Mouse (Mus musculus) limb, embryonic 11.5 days (tissue): ENCODE results near the gene Nin. TPM values are rescaled to one million over a fixed set of nuclear protein-coding genes. Genes with fewer than 3 reads are reported as not detected.

Experiments
- ATAC-seq: fragments of 200-750 bp; cut with Nextera tagmentation; 2 replicates; pipeline ENCODE4 v1.8.0; 2017; ENCODE audit warnings: low read depth; ENCODE audit not compliant: insufficient number of reproducible peaks, low FRiP score, low TSS enrichment
- DNase-seq: peaks from one replicate; pipeline ENCODE4 v3.0.0-alpha.2; 2015; ENCODE audit warnings: low spot score
- H3K27ac ChIP-seq: fragments of 300-500 bp; sonication (generic); replicated peaks from 2 replicates; pipeline ENCODE4 v1.5.1; 2014; ENCODE audit warnings: low read depth, mild to moderate bottlenecking, low read length
- H3K27me3 ChIP-seq: fragments of 300-500 bp; sonication (generic); 2 replicates; pipeline ENCODE4 v1.6.1; 2014; ENCODE audit warnings: mild to moderate bottlenecking, low read length, mixed read lengths; ENCODE audit not compliant: control insufficient read depth, insufficient read depth
- H3K36me3 ChIP-seq: fragments of 300-500 bp; sonication (generic); 2 replicates; pipeline ENCODE4 v1.6.1; 2014; ENCODE audit warnings: mild to moderate bottlenecking, low read length, moderate library complexity, mixed read lengths; ENCODE audit not compliant: control insufficient read depth, insufficient read depth
- H3K4me1 ChIP-seq: fragments of 300-500 bp; sonication (generic); 2 replicates; pipeline ENCODE4 v1.6.1; 2014; ENCODE audit warnings: low read length, mixed read lengths; ENCODE audit not compliant: control insufficient read depth, insufficient read depth
- H3K4me2 ChIP-seq: fragments of 300-500 bp; sonication (generic); 2 replicates; pipeline ENCODE4 v1.6.1; 2014; ENCODE audit warnings: low read depth, mild to moderate bottlenecking, moderate library complexity; ENCODE audit not compliant: severe bottlenecking
- H3K4me3 ChIP-seq: fragments of 300-500 bp; sonication (generic); 2 replicates; pipeline ENCODE4 v1.5.1; 2014; ENCODE audit warnings: low read depth, low read length
- H3K9ac ChIP-seq: fragments of 300-500 bp; sonication (generic); 2 replicates; pipeline ENCODE4 v1.6.1; 2014; ENCODE audit warnings: mild to moderate bottlenecking, low read length
- H3K9me3 ChIP-seq: fragments of 300-500 bp; sonication (generic); 2 replicates; pipeline ENCODE4 v1.6.1; 2016; ENCODE audit warnings: low read length; ENCODE audit not compliant: control insufficient read depth
- WGBS: fragments of 180-500 bp; shearing (Covaris S2); extraction: QIAGEN DNeasy Blood & Tissue Kit; methylation state at CpG from one replicate; pipeline ENCODE4 v1.1.7; 2014; 5-methylcytosine and 5-hydroxymethylcytosine counted together
- polyA plus RNA-seq: library from polyadenylated mRNA; unstranded; fragments of >200 nt; fragmentation: Nextera tagmentation; extraction: Ambion mirVana; gene quantifications from 2 replicates; pipeline ENCODE4 v1.2.1, GENCODE M21; 2014

Nin gene
- polyA plus RNA-seq, 1 experiment from 2014 or later: 10.1 TPM

- DNase-seq (no peak), ATAC-seq (no peak)
- H3K9me3 ChIP-seq: no peaks in the 10 kb centered on the region
- H3K4me2 ChIP-seq: no peak overlapping the region
- H3K36me3 ChIP-seq: peaks cover 3% of the 10 kb centered on the region; the same call in 1 of the 2 replicates
- H3K4me3 ChIP-seq: no peak overlapping the region
- 79% methylated on average over 5 of the region's 5 CpGs for WGBS
- H3K4me1 ChIP-seq: no peaks in the 10 kb centered on the region
- H3K27ac ChIP-seq: no peak overlapping the region
- no peaks in the 10 kb centered on the region for H3K27me3 ChIP-seq
- no peak overlapping the region for H3K9ac ChIP-seq
These were observed 130.6 kb downstream of the Nin start for GRCm38 (mm10) chr12:69982874-69983273.

DNA sequence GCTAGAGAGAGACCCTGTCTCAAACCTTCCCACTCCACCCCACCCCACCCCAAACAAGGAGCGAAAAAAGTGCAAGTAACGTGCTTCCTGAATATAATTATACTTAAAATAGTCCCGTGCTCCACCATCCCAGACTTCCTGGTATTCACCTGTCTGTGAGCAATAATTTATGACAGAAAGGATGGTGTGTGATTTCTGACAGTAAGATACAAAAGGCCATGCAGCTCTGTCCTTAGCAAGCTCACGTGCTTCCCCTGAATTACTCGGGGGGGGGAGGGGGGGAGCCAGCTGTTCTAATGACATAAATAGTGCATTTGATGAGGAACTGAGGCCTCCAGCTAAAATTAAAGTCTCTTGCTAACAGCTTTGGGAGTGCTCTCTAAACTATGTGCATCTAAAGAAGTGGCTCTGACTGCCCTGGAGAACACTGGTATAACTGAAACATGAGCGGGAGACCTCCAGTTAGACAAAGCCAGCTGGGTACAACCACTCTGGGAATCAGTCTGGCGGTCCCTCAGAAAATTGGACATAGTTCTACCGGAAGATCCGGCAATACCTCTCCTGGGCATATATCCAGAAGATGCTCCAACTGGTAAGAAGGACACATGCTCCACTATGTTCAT is 136.0 kb downstream of the Nin start:
- no peak for DNase-seq
- WGBS: 75% methylated on average over 9 of the region's 9 CpGs
- Histone ChIP-seq H3K27me3 (no peaks in the 10 kb centered on the region), H3K9me3 (no peaks in the 10 kb centered on the region), H3K27ac (no peak overlapping the region), H3K4me1 (no peaks in the 10 kb centered on the region), H3K4me2 (no peak overlapping the region), H3K4me3 (no peak overlapping the region), H3K36me3 (no peaks in the 10 kb centered on the region; the same call in 1 of the 2 replicates), H3K9ac (no peak overlapping the region)
- no peak for ATAC-seq

GRCm38 (mm10) chr12:69976688-69977087 is 136.8 kb downstream of the Nin start:
- Histone ChIP-seq H3K36me3 (no peaks in the 10 kb centered on the region; the same call in 1 of the 2 replicates), H3K4me3 (no peak overlapping the region), H3K9me3 (no peaks in the 10 kb centered on the region), H3K4me1 (no peaks in the 10 kb centered on the region), H3K27me3 (no peaks in the 10 kb centered on the region), H3K27ac (no peak overlapping the region), H3K4me2 (no peak overlapping the region), H3K9ac (no peak overlapping the region)
- no peak for ATAC-seq
- no peak for DNase-seq
- 91% methylated on average over 6 of the region's 6 CpGs for WGBS

DNA sequence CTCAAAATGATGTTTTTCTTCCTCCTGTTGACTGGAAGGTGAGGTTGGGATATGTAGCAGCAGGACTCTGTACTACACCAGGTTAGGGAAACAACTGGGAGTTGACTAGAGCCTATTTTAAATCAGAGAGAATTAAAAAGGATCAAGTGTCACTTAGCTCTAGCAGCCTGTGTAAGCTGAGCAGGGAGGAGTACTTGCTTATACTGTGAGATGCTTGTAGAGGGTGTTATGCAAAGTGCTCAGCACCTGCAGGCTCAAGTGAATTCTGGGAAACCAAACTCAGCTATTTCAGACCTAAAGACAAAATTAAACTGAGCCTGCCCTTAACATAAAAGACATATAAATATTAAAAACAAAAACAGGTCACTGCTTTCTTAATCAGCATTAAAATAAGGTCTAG is 139.9 kb downstream of the Nin start:
- ATAC-seq (no peak), DNase-seq (no peak)
- Histone ChIP-seq H3K4me2 (no peak overlapping the region), H3K27me3 (no peaks in the 10 kb centered on the region), H3K4me3 (no peak overlapping the region), H3K9ac (no peak overlapping the region), H3K9me3 (no peaks in the 10 kb centered on the region), H3K4me1 (no peaks in the 10 kb centered on the region), H3K36me3 (no peaks in the 10 kb centered on the region; the same call in 1 of the 2 replicates), H3K27ac (no peak overlapping the region)

GRCm38 (mm10) chr12:69968154-69968553 is 145.4 kb downstream of the Nin start:
- no peak for DNase-seq
- Histone ChIP-seq H3K4me2 (no peak overlapping the region), H3K4me1 (no peaks in the 10 kb centered on the region), H3K4me3 (no peak overlapping the region), H3K27ac (no peak overlapping the region), H3K9ac (no peak overlapping the region), H3K9me3 (no peaks in the 10 kb centered on the region), H3K27me3 (no peaks in the 10 kb centered on the region), H3K36me3 (peaks cover 7% of the 10 kb centered on the region; the same call in 1 of the 2 replicates)
- ATAC-seq: no peak
- WGBS: 81% methylated on average over 5 of the region's 5 CpGs

GRCm38 (mm10) chr12:69967112-69967511 is 146.4 kb downstream of the Nin start:
- no peak overlapping the region for H3K9ac ChIP-seq
- H3K36me3 ChIP-seq: peaks cover 7% of the 10 kb centered on the region; the same call in 1 of the 2 replicates
- 89% methylated on average over 6 of the region's 6 CpGs for WGBS
- no peaks in the 10 kb centered on the region for H3K27me3 ChIP-seq
- H3K4me3 ChIP-seq: no peak overlapping the region
- no peak for ATAC-seq
- no peak overlapping the region for H3K4me2 ChIP-seq
- H3K27ac ChIP-seq: no peak overlapping the region
- no peaks in the 10 kb centered on the region for H3K4me1 ChIP-seq
- no peaks in the 10 kb centered on the region for H3K9me3 ChIP-seq
- no peak for DNase-seq

DNA sequence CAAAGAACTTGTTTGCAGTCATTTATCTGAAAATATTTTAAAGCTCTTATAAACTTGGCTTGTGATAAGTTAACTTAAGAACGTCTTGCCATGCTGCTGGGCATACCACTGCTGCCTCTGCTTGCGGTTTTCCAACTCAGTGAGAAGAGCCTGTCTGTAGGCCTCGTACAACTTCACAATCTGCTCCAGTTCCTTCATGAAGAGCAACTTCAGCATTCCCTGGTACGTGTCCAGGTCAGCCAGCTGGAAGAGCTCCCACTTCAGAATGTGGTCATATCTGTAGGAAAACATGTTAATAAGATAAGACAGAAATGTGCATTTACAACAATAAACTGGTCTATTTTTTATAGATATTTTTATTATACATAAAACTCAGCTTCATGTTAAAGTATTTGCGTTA is 147.4 kb downstream of the Nin start:
- Histone ChIP-seq H3K36me3 (peaks cover 7% of the 10 kb centered on the region; the same call in 1 of the 2 replicates), H3K4me1 (no peaks in the 10 kb centered on the region), H3K4me2 (no peak overlapping the region), H3K9ac (no peak overlapping the region), H3K27me3 (no peaks in the 10 kb centered on the region), H3K4me3 (no peak overlapping the region), H3K27ac (no peak overlapping the region), H3K9me3 (no peaks in the 10 kb centered on the region)
- no peak for DNase-seq
- 91% methylated on average over 5 of the region's 5 CpGs for WGBS
- no peak for ATAC-seq

DNA sequence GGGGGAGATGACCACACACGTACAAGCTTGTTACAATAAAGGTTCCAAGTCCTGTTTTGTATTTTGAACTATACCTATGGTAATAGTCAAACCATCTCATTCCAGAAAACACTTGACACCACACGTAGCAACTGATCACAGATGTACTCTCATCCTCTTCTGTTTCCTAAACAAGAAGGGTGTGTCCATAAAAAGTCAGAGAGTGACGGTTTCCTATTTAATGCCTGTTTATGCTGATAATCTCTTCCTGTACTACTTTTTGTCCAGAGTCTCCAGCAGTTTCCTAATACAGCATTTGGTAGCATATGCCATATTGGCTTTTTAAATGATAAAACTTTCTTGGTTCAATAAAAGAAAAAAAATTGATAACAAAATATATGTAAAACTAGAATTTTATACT is 147.9 kb downstream of the Nin start:
- Histone ChIP-seq H3K9ac (no peak overlapping the region), H3K4me1 (no peaks in the 10 kb centered on the region), H3K9me3 (no peaks in the 10 kb centered on the region), H3K4me2 (no peak overlapping the region), H3K27ac (no peak overlapping the region), H3K27me3 (no peaks in the 10 kb centered on the region), H3K36me3 (peaks cover 7% of the 10 kb centered on the region; the same call in 1 of the 2 replicates), H3K4me3 (no peak overlapping the region)
- no peak for DNase-seq
- 89% methylated on average over 3 of the region's 3 CpGs for WGBS
- ATAC-seq: no peak

DNA sequence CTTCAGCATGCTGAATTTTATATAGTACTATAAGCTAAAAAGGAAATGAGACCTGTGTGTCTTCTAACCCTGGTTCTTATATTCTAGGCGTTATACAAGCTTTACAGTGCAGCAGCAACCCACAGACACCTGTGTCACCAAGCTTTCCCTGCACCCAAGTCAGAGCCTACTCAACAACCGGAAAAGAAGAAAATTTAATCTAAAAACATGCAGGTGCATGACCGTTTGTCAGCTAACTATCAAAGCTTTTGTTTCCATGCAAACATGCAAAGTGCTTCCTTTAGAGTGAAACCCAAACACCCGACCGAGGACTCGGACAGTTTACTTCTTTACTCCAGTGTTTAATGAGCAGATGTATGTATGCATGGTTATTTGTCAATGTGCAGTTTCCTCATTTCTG is 150.4 kb downstream of the Nin start:
- ATAC-seq: no peak
- no peaks in the 10 kb centered on the region for H3K9me3 ChIP-seq
- 91% methylated on average over 6 of the region's 6 CpGs for WGBS
- DNase-seq: no peak
- no peak overlapping the region for H3K4me2 ChIP-seq
- no peak overlapping the region for H3K9ac ChIP-seq
- H3K27ac ChIP-seq: no peak overlapping the region
- H3K4me3 ChIP-seq: no peak overlapping the region
- H3K4me1 ChIP-seq: no peaks in the 10 kb centered on the region
- H3K36me3 ChIP-seq: peaks cover 7% of the 10 kb centered on the region; the same call in 1 of the 2 replicates
- H3K27me3 ChIP-seq: no peaks in the 10 kb centered on the region
